Mouse (Mus musculus) MEL (cell line): ENCODE measurements at regions not wholly inside any gene's neighbourhood (a gene's known extent, or its start where the extent isn't known, plus 50 kb on each side); places are given as distances from the start of the nearest gene placed in this dataset.

Source experiments
- DNase-seq: peaks from one replicate; pipeline ENCODE4 v3.0.0; 2011; ENCODE audit warnings: low read depth, low spot score
- H3K27ac ChIP-seq: 2 replicates; pipeline ENCODE4 v1.5.1; 2012; ENCODE audit warnings: low read depth, mild to moderate bottlenecking, control low read depth, low read length, moderate library complexity; ENCODE audit not compliant: control insufficient read depth
- H3K27me3 ChIP-seq, 2 experiments: fragments of 150-350 bp in 1 of 2; sonication (generic) in 1 of 2; 2 replicates each; pipeline ENCODE4 v1.6.1; 2012; ENCODE audit warnings: low read length in 2 of 2, mild to moderate bottlenecking in 2 of 2, improper control_type of control experiment in 1 of 2, moderate library complexity in 1 of 2; ENCODE audit not compliant: insufficient read depth in 2 of 2, control insufficient read depth in 1 of 2
- H3K36me3 ChIP-seq, 2 experiments: 2 replicates each; pipeline ENCODE4 v1.6.1; 2012 to 2014; ENCODE audit warnings: low read length in 2 of 2, improper control_type of control experiment in 1 of 2, inconsistent platforms in 1 of 2, mild to moderate bottlenecking in 1 of 2; ENCODE audit not compliant: insufficient read depth in 2 of 2, control insufficient read depth in 1 of 2
- H3K4me1 ChIP-seq, 2 experiments: fragments of 150-350 bp in 1 of 2; sonication (generic) in 1 of 2; 2 replicates each; pipeline ENCODE4 v1.6.1; 2012; ENCODE audit warnings: low read length in 2 of 2, improper control_type of control experiment in 1 of 2, mild to moderate bottlenecking in 1 of 2; ENCODE audit not compliant: insufficient read depth in 2 of 2, control insufficient read depth in 1 of 2
- H3K4me3 ChIP-seq, 2 experiments: fragments of 150-350 bp in 1 of 2; sonication (generic) in 1 of 2; 2 replicates each; pipeline ENCODE4 v1.5.1; 2012; ENCODE audit warnings: low read depth in 2 of 2, low read length in 2 of 2, mild to moderate bottlenecking in 2 of 2, moderate library complexity in 2 of 2, control low read depth in 1 of 2, improper control_type of control experiment in 1 of 2; ENCODE audit not compliant: control insufficient read depth in 1 of 2, insufficient read depth in 1 of 2
- H3K79me2 ChIP-seq: 2 replicates; pipeline ENCODE4 v1.6.1; 2012; ENCODE audit warnings: mild to moderate bottlenecking, low read length, moderate library complexity; ENCODE audit not compliant: control insufficient read depth, poor library complexity, insufficient read depth
- H3K9ac ChIP-seq: 2 replicates; pipeline ENCODE4 v1.6.1; 2012; ENCODE audit warnings: low read depth, mild to moderate bottlenecking, control low read depth, low read length, moderate library complexity; ENCODE audit not compliant: control insufficient read depth, poor library complexity, severe bottlenecking
- H3K9me3 ChIP-seq: fragments of 150-350 bp; sonication (generic); replicated peaks from 2 replicates; pipeline ENCODE4 v1.6.1; 2012; ENCODE audit warnings: mild to moderate bottlenecking, low read length, improper control_type of control experiment, moderate library complexity; ENCODE audit not compliant: insufficient read depth
- BHLHE40 ChIP-seq: IDR thresholded peaks from 2 replicates; pipeline ENCODE4 v1.6.1; 2012; ENCODE audit warnings: low read depth, mild to moderate bottlenecking, inconsistent platforms, low read length, improper control_type of control experiment, borderline replicate concordance
- ELF1 ChIP-seq: IDR thresholded peaks from 2 replicates; pipeline ENCODE4 v1.6.1; 2014; ENCODE audit warnings: low read depth, mild to moderate bottlenecking, inconsistent platforms, low read length, improper control_type of control experiment, moderate library complexity
- GABPA ChIP-seq: IDR thresholded peaks from 2 replicates; pipeline ENCODE4 v1.6.1; 2012; ENCODE audit warnings: low read depth, mild to moderate bottlenecking, inconsistent platforms, low read length, improper control_type of control experiment, moderate library complexity
- GATA1 ChIP-seq: IDR thresholded peaks from 2 replicates; pipeline ENCODE4 v1.6.1; 2011; ENCODE audit warnings: low read depth, low read length, improper control_type of control experiment
- HCFC1 ChIP-seq: IDR thresholded peaks from 2 replicates; pipeline ENCODE4 v1.6.1; 2012; ENCODE audit warnings: low read depth, mild to moderate bottlenecking, inconsistent platforms, low read length, improper control_type of control experiment, moderate library complexity
- MAFK ChIP-seq: IDR thresholded peaks from 2 replicates; pipeline ENCODE4 v1.6.1; 2011; ENCODE audit warnings: low read depth, mild to moderate bottlenecking, low read length, improper control_type of control experiment, borderline replicate concordance
- POLR2A ChIP-seq, 2 experiments: IDR thresholded peaks; 2 replicates each; pipeline ENCODE4 v1.6.1; 2011 to 2012; ENCODE audit warnings: low read length in 2 of 2, mild to moderate bottlenecking in 2 of 2, control low read depth in 1 of 2, improper control_type of control experiment in 1 of 2, low read depth in 1 of 2, moderate library complexity in 1 of 2; ENCODE audit not compliant: control insufficient read depth in 1 of 2, insufficient read depth in 1 of 2, poor library complexity in 1 of 2
- RCOR1 ChIP-seq: IDR thresholded peaks from 2 replicates; pipeline ENCODE4 v1.6.1; 2012; ENCODE audit warnings: low read depth, mild to moderate bottlenecking, inconsistent platforms, low read length, improper control_type of control experiment
- UBTF ChIP-seq: IDR thresholded peaks from 2 replicates; pipeline ENCODE4 v1.6.1; 2012; ENCODE audit warnings: low read depth, mild to moderate bottlenecking, inconsistent platforms, low read length, improper control_type of control experiment, moderate library complexity, borderline replicate concordance; ENCODE audit not compliant: insufficient read depth
- USF1 ChIP-seq: IDR thresholded peaks from 2 replicates; pipeline ENCODE4 v1.6.1; 2014; ENCODE audit warnings: low read depth, mild to moderate bottlenecking, inconsistent platforms, low read length, improper control_type of control experiment, moderate library complexity
- ZC3H11A ChIP-seq: IDR thresholded peaks from 2 replicates; pipeline ENCODE4 v1.6.1; 2012; ENCODE audit warnings: low read depth, mild to moderate bottlenecking, inconsistent platforms, low read length, improper control_type of control experiment

DNA sequence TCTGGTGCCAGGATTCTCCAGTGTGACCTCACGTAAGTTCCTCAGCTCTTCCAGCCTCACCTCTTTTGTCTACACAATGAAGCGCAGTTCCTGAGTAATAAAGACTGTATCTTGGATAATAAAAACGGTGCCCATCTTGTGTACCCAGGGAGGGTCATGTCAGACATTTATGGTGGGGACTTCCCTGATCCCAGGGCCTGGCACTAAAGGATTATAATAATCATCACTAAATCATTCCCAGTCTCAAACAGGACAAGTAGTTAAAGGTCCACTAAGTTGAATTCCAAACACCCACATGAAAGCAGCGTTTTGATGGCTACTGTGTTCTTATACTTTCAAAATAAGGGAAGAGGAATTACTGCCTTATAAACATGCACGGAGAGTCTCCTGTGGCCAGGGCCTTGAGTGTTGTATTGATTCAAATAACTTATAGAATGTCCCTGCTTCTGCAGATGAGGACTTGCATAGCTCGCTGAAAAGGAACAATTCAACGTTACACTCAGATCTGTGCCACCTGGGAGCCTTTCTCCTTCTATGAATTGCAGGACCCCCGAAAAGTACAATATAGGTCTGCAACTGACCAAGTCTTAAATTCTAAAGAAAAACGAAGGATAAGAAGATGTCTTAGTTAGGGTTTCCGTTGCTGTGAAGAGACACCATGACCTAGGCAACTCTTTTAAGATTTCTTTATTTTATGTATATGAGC, 53.0 kb upstream of the Cpm start:
- H3K36me3 ChIP-seq = no peaks in the 10 kb centered on the region
- DNase-seq = no peak
- no peaks in the 10 kb centered on the region for H3K27me3 ChIP-seq
- H3K4me1 ChIP-seq = no peaks in the 10 kb centered on the region
- no peak overlapping the region for H3K9ac ChIP-seq
- no peaks in the 10 kb centered on the region for H3K9me3 ChIP-seq
- H3K4me3 ChIP-seq = no peak overlapping the region
- TF ChIP-seq USF1 = no peak
- H3K79me2 ChIP-seq = no peaks in the 10 kb centered on the region
- H3K27ac ChIP-seq = no peak overlapping the region

DNA sequence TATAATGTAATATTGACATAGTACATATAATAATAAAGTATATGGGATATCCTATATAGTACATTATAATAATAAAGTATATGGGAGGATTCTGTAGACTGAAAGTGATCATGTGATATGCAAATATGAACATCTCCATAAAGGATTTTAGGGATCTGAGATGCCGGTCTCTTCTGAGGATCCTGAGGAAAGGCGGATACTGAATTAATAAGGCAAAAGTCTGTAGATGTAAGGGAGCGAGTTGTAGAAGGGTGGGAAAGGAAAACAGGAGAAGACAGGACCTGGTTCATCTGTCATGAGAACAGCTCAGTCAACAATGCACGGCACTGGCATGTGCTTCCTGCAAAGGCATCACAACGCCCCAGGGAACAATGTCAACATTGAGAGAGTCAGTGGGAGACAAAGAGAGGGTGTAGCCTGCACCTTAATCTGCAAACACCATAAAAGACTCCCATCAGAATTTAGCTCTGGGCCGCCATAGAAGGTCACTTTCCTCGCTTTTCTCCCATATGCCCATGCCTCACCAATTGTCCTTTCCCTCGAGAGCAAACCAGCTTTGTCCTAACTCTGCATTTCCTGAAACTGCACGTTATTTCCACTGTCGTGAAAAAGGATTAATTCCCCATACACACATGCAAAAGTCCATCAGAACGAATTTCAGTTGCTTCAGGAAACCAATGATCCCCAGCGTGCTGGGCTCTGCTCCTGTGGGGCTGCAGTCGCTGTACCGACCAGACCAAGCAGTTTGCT, 53.7 kb upstream of the Cpm start:
- TF ChIP-seq BHLHE40 = no peak
- no peak for TF ChIP-seq HCFC1
- TF ChIP-seq ZC3H11A = no peak
- TF ChIP-seq GABPA = no peak
- Histone ChIP-seq H3K9ac (no peak overlapping the region), H3K36me3 (no peaks in the 10 kb centered on the region), H3K9me3 (no peaks in the 10 kb centered on the region), H3K4me1 (no peaks in the 10 kb centered on the region), H3K4me3 (no peak overlapping the region), H3K27ac (no peak overlapping the region), H3K27me3 (no peaks in the 10 kb centered on the region), H3K79me2 (no peaks in the 10 kb centered on the region)
- no peak for DNase-seq

DNA sequence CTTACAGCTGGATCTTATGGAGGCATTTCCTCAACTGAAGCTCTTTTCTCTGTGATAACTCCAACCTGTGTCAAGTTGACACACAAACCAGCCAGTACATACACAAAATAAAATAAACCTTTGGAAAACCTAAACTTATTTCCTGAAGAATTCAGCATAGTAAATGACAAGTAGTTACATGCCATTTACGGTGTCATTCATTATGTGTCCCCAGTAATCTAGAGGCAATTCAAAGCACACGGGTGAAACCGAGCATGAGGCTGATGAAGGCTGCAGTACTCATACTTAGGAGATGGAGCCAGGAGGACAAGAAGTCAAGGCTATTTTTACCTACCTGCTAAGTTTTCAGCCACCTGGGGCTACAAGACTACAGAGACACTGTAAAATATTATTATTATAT, 54.4 kb upstream of the Cpm start:
- Histone ChIP-seq H3K27me3 (no peaks in the 10 kb centered on the region), H3K9ac (no peak overlapping the region), H3K27ac (no peak overlapping the region), H3K9me3 (no peaks in the 10 kb centered on the region), H3K36me3 (no peaks in the 10 kb centered on the region), H3K79me2 (no peaks in the 10 kb centered on the region), H3K4me3 (no peak overlapping the region), H3K4me1 (no peaks in the 10 kb centered on the region)
- TF ChIP-seq GATA1 (no peak), RCOR1 (no peak), POLR2A (IDR thresholded peaks at IDR 0.05; ENCODE audit: control insufficient read depth in 1 of 2, insufficient read depth in 1 of 2, low read depth in 1 of 2, low read length in 2 of 2, poor library complexity in 1 of 2) (no peak), UBTF (no peak), MAFK (no peak), ELF1 (no peak)
- DNase-seq = no peak
